In the genomic region with DNA sequence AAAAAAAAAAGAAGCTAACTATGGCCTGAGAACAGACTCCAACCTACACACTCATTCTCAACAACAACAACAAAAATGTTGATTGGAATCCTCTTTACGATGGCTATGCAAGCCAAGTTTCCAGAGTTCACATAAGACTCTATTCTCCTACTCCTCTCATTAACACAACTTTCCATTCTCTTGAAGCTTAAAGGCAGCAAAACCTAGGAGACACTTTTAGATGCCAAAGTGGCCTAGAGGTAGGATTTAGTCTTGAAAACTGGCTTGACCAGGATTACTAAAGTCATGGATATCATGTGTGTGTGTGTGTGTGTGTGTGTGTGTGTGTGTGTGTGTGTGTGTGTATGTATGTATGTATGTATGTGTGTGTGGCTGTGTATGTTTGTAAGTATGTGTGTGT, we compare ENCODE assay signal across 22 mouse cellular contexts. TPM values are rescaled to one million over a fixed set of nuclear protein-coding genes. Genes with fewer than 3 reads are reported as not detected.
"Had no signal": no experiment of that assay in that cellular context is flagged by ENCODE, and none has a peak within 500 bp of the region (broad histone marks: within the 10 kb centered on the region; RNA-seq: fewer than 3 reads in every experiment).

No protein-coding gene starts in this region.

- H3K4me3 ChIP-seq: megakaryocyte, embryonic 14.5 days; neural tube, embryonic 12.5 days had no signal

- H3K36me3 ChIP-seq: neural tube, embryonic 12.5 days had no signal

- H3K9ac ChIP-seq: lung, embryonic 14.5 days; neural tube, embryonic 12.5 days had no signal

- H3K4me2 ChIP-seq: lung, embryonic 14.5 days; midbrain, embryonic 11.5 days; neural tube, embryonic 12.5 days had no signal

- H3K27ac ChIP-seq: macrophage; neural tube, embryonic 12.5 days had no signal

- H3K9me3 ChIP-seq: neural tube, embryonic 12.5 days had no signal

- H3K27me3 ChIP-seq: megakaryocyte, embryonic 14.5 days; neural tube, embryonic 12.5 days had no signal

- DNase-seq: lung, embryonic 14.5 days; midbrain, embryonic 14.5 days; right cerebral cortex, postnatal 14 days; thymus, adult 18-20 months; thymus, postnatal 14 days; thymus, postnatal 4 days had no signal

- H3K4me1 ChIP-seq: neural tube, embryonic 12.5 days had no signal

RNA-seq across cellular contexts. Expression of a gene that starts 18.0 kb away (rescaled TPM):
- total RNA-seq: megakaryocyte progenitor cell, adult 5-6 weeks; midbrain, postnatal 0 days; monocyte, adult 5-6 weeks; neutrophil, adult 5-6 weeks had no signal
- polyA plus RNA-seq: liver, embryonic 16.5 days; lung, embryonic 14.5 days; lung, embryonic 16.5 days; macrophage; midbrain, embryonic 11.5 days; midbrain, embryonic 14.5 days; midbrain, postnatal 0 days; neural tube, embryonic 12.5 days; neural tube, embryonic 14.5 days; spleen, adult 2 months; stomach, embryonic 14.5 days; stomach, embryonic 16.5 days; thymus, postnatal 0 days; urinary bladder, adult 2 months had no signal

RNA-seq across cellular contexts. Expression of a gene that starts 38.1 kb away (rescaled TPM):
- total RNA-seq: monocyte, adult 5-6 weeks had no signal
